Mouse (Mus musculus) monocyte, adult 5-6 weeks (primary cell): ENCODE data around the gene Klhl40. TPM values are rescaled to one million over a fixed set of nuclear protein-coding genes. Genes with fewer than 3 reads are reported as not detected.

Experiments
- ATAC-seq: fragments of 153-309, 156-312 bp; replicated peaks from 2 replicates; pipeline ENCODE4 v1.8.0; 2017; ENCODE audit warnings: mild to moderate bottlenecking; ENCODE audit not compliant: low TSS enrichment, insufficient number of reproducible peaks, severe bottlenecking, poor library complexity, low FRiP score
- total RNA-seq: library from RNA; stranded (forward); fragments of 200-1000, 200-491, 200-594 nt; gene quantifications from 3 replicates; pipeline ENCODE4 v1.2.3, GENCODE M21; 2017

Gene Klhl40
- total RNA-seq, 1 experiment from 2014 or later = not detected

DNA sequence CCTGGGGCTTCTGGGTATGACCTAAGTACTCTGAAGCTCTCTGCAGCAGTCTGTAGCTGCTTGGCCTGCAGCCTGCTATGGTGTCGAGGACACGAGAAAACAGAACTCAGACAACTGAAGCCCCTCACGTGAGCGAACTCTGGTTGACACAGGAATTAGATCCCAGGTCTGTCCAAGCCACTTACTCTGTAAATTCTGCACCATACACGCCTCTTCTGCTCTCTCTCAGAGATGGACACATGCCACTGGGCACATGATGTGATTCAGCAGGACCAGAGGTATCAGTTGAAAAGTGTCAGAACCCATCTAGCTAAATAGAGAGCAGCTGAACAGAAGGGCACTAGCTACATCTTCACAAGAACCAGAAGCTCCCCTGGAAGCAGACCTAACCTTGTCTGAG lies 5.0 kb upstream of the Klhl40 start:
- no peak for ATAC-seq

DNA sequence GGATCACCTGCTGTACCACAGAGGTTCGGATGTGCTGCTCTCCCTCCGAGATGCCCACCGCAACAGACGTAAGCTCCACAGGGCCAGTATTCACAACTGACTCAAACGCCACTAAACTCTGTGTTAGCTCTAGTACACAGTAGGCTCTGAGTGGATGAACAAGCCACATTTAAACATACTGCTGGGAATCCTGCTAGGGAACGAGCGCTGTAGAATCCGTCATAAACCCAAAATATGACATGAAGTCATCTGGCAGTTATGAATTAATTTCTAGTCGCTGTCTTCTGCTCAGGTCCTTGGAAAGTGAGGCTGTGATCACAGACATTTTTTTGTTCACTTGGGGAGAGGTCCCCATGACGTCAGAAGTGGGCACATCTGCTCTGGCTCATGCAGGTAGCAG lies 1.5 kb upstream of the Klhl40 start:
- ATAC-seq = no peak

DNA sequence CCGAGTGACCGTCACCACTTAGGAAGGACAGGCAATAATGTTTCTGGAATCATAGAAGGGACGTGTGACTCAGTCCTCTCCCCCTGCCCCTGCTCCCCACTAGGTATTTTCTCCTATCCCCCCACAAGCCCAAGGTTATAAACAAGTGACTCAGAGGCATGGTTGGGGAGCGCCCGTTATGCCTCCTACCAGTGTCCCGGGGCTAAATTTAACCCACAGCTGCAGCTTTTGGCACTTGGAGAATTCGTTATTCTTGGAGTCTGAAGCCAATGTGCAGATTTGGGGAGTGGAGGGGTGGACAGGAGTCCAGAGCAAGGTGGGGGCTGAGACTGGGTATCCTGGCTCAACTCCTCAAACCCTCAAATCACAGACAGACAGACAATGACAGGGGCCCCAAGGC lies 896 bp upstream of the Klhl40 start:
- ATAC-seq = no peak

DNA sequence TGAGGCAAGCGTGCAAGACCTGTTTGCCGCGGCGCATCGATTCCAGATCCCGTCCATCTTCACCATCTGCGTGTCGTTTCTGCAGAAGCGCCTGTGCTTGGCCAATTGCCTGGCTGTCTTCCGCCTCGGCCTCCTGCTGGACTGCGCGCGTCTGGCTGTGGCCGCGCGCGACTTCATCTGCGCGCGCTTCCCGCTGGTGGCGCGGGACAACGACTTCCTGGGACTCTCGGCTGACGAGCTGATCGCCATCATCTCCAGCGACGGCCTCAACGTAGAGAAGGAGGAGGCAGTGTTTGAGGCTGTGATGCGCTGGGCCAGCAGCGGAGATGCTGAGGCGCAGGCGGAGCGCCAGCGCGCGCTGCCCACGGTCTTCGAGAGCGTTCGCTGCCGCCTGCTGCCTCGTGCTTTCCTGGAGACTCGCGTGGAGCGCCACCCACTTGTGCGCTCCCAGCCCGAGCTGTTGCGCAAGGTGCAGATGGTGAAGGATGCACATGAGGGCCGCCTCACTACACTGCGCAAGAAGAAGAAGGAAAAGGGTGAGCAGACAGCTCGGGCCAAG lies 738 bp downstream of the Klhl40 start:
- no peak for ATAC-seq

DNA sequence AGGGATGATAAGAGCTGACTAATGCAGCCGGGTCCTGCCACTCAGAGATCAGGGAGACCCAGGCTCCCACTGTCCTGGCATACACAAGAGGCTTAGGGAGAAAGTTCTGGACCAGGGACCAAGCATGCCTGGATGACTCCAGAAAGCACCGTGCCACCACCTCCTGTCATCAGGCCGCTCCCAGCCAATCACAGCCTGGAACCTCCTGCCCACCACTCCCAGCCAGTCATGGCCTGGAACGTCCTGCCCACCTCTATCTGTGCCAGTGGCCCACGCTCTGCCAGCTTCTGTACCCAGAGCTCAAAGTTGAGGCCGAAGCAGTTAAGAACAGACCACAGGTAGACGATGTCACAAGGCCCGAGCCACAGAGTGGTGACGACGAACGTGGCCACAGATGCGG lies 7.4 kb downstream of the Klhl40 start:
- no peak for ATAC-seq

DNA sequence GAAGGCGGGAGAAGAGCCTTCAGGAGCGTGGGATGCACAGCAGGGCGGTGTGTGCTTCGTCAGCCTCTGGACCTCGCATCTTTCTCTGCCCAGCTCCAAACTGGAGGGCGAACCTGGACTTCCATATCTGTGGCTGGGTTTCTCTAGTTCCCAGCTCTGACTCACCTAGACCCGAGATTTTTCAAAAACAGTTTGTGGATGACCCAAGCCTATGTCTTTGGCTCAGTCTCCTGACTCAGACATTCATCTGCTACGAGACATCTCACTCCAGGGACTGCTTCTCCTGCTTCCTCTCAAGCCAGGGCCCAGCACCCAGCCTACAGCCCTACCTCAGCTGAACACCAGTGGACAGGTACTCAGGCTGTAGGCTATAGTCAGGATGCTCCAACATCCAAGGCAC lies 7.9 kb downstream of the Klhl40 start:
- no peak for ATAC-seq

DNA sequence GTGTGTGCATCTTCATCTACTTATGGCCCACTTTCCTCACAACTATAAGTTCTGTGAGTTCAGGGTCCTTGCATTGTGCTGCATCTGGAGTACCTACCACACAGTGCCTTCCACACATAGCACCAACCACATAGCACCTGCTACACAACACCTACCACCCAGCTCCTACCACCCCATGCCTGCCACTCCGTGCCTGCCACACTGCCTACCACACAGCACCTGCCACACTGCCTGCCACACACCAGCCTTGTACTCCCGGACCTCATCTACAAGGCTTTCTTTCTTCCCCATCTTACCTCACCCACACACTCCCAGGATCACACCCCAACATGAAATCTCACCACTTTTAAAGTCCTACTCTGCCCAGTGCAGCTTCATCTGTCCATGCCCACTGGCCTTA lies 9.0 kb downstream of the Klhl40 start:
- ATAC-seq = no peak

DNA sequence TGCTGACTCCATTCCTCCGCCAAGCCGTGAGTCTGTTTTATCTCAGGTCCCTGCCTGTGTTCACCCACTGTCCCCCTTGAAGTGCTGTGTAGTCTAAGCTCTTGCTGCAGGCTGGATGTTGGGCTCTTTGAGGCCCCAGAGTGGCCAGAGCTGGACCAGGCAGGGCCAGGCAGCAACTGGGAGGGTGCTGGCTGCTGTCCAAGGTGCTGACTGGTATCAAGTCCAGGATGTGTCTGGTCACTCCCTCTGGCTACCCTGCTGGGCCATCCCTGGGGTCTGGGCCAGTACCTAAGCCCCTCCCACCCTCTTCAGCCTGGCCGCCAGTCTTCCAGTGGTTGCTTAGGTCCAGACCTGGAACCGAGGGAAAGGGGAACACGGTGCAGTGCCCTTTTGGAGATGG lies 13.8 kb downstream of the Klhl40 start:
- no peak for ATAC-seq

DNA sequence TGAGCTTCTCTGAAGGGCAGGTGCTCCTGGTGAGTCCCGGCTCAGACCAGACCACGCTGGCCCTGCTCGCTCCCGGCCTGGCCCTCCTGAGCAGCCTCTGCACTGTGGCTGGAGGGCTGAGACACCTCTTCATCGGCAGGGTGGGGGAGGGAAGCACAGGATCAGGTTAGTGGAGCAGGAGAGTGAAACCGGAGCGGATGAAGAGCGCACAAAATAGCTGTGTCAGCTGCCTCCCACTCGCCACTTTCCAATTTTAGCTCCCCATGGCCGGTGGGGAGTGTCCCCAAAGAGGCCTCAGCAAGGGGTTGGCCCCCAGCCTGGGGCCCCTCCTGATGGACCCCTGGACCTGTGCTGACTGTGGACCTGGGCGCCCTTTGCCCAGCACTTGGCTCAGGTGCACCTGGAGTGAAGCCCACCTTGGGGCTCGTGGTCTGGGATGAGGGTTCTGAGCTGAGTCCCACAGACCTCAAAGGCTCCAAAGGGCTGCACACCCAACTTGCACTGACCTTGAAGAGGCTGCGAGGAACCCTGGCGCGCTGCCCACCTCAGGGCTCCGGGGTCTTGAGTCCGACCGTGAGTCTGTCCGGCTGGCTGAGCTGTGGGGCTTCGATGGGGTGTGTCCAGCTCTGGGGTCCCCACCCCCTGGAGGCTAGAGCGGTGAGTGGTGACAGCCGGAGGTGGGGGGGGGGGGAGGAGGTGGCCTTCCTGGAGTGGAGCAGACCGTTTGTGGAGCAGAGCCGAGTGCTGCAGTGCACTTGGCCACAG lies 14.5 kb downstream of the Klhl40 start, which contains the start of gene Hhatl:
TSS of gene Hhatl (minus strand) at position 751 of the 765 bp plus-strand sequence.
- ATAC-seq = no peak

DNA sequence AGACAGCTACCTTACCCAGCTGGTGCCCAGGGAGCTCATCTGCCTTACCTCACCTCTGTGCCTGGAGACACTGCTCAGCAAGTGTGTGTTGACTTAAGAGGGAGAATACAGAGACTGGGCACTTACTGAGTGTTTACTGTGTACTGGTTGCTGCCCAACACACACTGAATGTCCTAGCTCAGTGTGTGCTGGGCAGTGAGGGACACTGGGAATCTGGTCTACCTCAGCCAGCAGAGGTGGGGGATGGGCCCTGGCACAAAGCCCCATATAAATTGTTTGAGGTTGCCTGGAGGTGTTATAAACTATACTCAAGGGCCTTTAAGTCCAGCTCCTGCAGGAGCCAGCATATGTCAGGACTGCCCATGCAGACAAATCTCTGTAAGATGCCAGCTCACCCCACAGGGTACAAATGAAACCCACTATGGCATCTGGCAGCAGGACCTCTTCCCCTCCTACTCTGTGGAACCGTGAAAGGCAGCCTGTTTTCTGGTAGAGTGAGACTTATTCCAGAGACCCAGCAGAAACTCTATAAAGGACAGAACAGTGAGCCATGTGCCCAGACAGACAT lies 17.6 kb downstream of the Klhl40 start:
- ATAC-seq = no peak

DNA sequence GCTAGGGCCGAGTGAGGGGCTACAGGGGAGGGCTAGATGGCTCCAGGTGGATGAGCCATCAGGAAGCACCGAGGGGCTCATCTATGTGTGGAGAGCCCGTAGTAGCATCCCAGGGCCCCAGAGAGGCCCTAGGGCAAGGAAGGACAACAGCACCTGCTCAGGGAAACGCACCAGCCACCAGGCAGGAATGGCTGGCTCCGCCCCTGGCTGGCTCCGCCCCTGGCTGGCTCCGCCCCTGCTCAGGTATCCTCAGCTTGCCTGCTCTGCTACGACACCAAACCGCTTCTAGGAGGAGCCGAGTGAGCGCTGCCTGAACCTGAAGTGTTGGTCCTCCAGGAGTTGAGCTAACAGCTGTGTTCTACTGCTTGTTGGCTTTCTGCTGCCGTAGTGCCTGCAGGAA lies 20.3 kb downstream of the Klhl40 start:
- no peak for ATAC-seq

DNA sequence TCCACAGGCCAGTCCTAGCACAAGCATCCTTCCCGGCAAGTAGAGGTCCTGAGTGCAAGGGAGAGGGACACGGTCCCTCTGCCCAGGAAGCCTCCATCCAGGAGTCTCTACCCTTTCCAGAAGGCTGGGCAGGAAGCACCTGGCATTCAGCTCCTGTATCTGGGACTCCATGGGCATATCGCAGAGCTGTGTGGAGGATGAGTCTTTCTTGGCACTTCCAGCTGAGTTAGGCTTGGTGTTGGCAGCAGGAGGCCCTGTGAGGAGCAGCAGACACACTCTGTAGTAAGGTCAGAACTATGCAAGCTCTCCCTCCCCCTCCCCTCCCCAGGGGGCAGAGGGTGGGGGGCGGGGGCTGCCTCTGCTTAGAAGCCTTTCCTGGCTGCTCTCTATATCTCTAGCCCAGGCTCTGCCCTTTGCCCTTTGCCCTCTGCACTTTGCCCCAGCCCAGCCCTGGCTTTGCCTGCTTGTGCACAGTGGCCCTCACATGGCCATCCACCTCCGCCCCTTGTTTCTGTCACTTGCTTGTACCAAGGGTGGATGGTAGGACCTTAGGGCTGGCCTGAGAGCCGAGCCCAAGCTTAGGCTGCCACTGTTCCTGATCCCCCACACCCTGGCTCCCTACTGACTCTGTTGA lies 21.6 kb downstream of the Klhl40 start:
- ATAC-seq = no peak

DNA sequence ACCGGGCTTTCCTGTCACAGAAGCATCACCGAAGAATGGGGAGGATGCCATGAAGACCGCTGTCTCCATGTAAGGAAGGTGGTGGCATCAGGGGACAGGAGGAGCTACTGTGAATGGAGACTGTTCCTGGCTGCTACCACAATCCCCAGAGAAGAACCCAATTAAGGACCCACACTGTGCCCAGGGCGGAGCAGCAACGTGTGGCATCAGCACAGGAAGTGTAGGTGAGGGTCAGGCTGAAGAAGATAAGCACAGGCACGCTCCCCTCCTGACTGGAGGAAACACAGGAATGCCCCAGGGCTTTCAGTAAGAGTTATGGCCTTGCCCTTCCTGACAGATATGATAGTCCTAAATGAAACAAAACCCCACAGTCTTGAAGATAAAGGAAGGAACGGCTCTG lies 25.3 kb downstream of the Klhl40 start:
- ATAC-seq = no peak

DNA sequence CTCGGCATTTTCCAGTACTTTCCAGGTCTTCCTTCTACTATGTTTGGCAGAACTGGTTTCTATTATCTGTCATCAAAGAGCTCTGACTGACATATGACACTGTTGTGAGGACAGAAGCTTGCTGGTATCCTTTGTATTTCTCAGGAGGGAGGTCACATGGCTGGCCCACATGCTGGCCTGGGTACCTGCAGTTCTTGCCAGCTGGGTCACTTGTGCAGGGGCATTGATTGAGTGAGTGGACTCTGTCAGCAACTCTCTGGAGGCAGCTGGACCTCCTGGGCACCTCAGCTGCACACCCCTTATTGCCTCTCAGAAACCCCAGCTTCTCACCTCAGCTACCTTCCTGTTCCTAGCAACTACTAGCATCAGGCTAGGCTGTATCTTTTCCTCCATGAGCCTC lies 30.1 kb downstream of the Klhl40 start:
- ATAC-seq = no peak

DNA sequence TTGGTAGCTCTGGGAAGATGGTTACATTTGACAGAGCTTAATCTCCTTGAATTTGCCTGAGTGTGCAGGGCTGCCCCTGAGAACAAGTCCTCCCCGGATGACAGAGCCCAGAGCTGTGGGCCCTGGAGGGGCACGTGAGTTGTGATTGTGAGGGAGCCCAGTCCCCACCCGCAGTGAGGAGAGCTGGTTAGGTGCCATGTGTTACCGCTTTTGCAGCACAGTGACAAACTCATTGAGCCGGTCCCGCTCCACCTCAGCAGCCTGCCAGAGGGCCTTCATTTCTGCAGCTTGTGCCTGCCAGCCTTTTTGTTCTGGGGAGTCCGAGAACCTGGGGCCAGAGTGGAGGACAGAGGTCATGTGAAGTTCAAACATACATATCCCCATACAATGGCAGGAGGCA lies 30.5 kb downstream of the Klhl40 start:
- ATAC-seq = no peak

DNA sequence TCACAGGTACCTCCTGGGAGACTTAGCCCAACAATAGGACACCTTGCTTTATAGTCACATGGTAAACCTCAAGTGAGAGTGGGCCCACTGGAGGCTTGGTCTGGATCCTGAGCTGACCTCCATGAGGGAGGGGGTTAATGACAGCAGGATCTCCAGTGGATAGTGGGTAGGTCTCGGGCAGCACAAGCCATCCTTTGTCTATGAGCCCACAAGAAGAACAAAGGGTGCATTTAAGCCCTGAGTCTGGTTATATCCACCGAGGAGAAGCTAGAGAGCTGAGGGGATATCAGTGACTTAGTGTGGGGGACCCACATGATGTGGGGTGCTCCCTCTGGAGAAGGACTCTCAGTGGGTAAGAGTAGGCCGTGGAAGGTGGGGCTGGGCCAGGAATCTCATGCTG lies 31.1 kb downstream of the Klhl40 start:
- no peak for ATAC-seq

DNA sequence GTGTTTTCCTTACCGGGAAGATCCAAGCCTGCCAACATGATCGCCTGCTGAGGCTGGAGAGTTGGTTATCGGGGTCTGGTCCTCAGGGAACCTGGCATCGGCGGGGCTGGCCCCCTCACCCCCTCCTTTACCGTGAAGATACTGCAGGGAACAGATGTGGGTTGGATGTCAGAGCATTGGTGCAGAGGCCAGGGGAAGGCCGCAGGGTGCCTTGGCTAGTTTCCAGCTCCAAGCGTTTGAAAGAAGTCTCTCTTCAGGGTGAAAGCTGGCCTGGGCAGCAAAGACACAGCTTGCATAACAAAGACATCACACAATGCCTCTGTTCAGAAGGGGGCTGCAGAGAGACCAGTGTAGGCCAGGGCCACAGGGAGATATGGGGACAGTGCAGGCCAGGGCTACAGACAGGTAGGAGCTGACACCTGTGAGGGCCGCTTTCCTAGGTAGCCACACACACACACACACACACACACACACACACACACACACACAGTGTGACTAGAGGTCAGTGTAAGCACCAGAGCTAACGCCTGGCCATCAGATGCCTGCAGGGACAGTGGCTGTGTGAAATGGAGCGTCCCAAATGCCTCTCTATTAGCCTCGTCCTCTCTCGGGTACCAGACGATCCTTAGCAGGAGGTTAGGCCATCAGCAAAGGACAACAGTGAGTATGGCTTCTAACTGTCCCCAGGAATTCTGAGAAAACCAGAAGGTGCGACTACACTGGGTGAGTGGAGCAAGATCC lies 32.8 kb downstream of the Klhl40 start:
- no peak for ATAC-seq

DNA sequence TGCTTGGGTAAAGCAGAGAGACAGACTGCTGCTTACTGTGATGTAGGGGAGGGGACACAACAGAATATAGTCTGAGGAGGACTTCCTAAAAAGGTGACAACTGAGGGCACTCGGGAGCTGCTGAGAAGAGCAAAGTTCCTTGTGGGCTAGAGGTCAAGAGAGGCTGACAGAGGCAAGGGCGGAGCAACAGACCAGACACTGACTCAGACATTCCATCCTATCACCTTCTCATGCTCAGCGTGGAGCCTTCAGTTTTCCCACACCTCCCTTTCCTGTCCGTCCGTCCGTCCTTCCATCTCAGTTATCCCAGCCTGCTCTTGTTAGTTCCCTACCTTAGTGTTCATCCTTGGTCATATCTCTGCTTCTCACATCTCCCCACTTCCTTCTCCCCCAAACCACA lies 37.8 kb downstream of the Klhl40 start:
- ATAC-seq = no peak

DNA sequence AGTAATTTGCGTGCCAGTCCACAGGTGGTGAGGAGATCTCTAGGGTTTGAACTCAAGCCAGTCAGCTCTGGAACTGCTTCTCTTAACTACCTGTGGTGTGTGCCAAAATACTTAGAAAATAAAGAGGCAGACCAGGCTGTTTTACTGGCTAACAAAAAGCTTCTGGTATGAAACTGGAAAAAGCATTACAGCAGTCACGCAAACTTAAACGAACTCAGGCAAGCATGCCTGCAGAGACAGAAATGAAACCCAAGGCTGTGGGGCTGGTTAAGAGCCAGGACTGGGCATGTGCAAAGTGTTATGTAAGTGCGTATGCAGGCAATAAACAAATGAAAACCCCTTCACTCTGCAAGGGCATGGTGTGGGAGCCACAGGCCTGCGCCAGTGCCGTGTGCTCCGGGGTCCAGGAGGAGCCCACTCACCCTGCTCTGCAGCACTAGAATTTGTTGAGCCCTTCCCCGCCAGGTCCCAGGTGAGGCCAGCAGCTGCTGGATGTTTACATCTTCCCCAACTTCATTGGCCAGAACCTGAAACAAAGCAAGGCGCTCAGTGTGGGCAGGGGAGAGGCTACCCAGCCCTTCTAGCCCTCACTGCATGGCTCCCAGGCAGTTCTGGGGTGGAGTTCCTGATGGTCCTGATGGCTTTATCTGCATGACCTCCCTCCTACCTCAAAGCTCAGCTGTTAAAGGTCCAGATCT lies 41.8 kb downstream of the Klhl40 start:
- ATAC-seq = no peak; the same call in 1 of the 2 replicates
